In genomic region chr11:94469136-94470064, GRCm38 (mm10) we compare ENCODE assay signal across 8 mouse cellular contexts. TPM values are rescaled to one million over a fixed set of nuclear protein-coding genes. Genes with fewer than 3 reads are reported as not detected.
A peak's percentile ranks its signal among the peaks of the same experiment; 100 is the strongest.
DNase-seq lines count a peak whose midpoint lies in the region; ATAC-seq and TF ChIP-seq lines count a peak whose summit lies in the region.

No protein-coding gene starts in this region.

- no peak overlapping the region for H3K4me2 ChIP-seq in lung, postnatal 0 days (replicated peaks; ENCODE audit: low read depth, low read length)
- H3K4me2 ChIP-seq in intestine, embryonic 16.5 days (ENCODE audit: low read depth, low read length) = no peak overlapping the region
- peak overlapping the region; percentile 25; the same call in 1 of the 2 replicates for H3K4me2 ChIP-seq in stomach, embryonic 15.5 days

- no peak overlapping the region for H3K4me3 ChIP-seq in lung, postnatal 0 days (ENCODE audit: low read depth, low read length)
- no peak overlapping the region for H3K4me3 ChIP-seq in intestine, embryonic 16.5 days (ENCODE audit: low read length)
- no peak overlapping the region for H3K4me3 ChIP-seq in stomach, embryonic 15.5 days (replicated peaks)

- peak; percentile 46 for ATAC-seq in lung, postnatal 0 days
- ATAC-seq in intestine, embryonic 16.5 days = peak; percentile 17; the same call in 1 of the 2 replicates
- ATAC-seq in stomach, embryonic 15.5 days (ENCODE audit: insufficient read depth, low FRiP score, low read depth) = no peak
- ATAC-seq in CD4-positive, CD25-positive, alpha-beta regulatory T cell, adult 4 months = no peak

- peak overlapping the region; percentile 51 for H3K27ac ChIP-seq in lung, postnatal 0 days (ENCODE audit: low read length)
- H3K27ac ChIP-seq in intestine, embryonic 16.5 days (ENCODE audit: low read length) = peak overlapping the region; percentile 5; the same call in 1 of the 2 replicates
- H3K27ac ChIP-seq in stomach, embryonic 15.5 days = peak overlapping the region; percentile 66

- peak; percentile 49 for DNase-seq in cerebellum, adult 9-10 months
- no peak for DNase-seq in cerebellum, adult 18-20 months
- peak; percentile 55 for DNase-seq in lung, postnatal 0 days (ENCODE audit: low spot score)
- no peak for DNase-seq in lung, postnatal 36 days
- DNase-seq in thymus, adult 18-20 months = no peak

- H3K27me3 ChIP-seq in lung, postnatal 0 days (replicated peaks; ENCODE audit: insufficient read depth, low read length) = peaks cover 13% of the 10 kb centered on the region; the same call in 1 of the 2 replicates
- peaks cover 18% of the 10 kb centered on the region; the same call in 1 of the 2 replicates for H3K27me3 ChIP-seq in intestine, embryonic 16.5 days (replicated peaks; ENCODE audit: control insufficient read depth, insufficient read depth, low read length)
- peaks cover 17% of the 10 kb centered on the region; the same call in 1 of the 2 replicates for H3K27me3 ChIP-seq in stomach, embryonic 15.5 days (replicated peaks)

- 43% methylated on average over 8 of the region's 9 CpGs for WGBS in lung, postnatal 0 days
- 24% methylated on average over 9 of the region's 9 CpGs for WGBS in intestine, embryonic 16.5 days
- WGBS in stomach, embryonic 15.5 days = 28% methylated on average over 9 of the region's 9 CpGs

- no peak overlapping the region for H3K9ac ChIP-seq in lung, postnatal 0 days (replicated peaks; ENCODE audit: low read depth)
- no peak overlapping the region for H3K9ac ChIP-seq in intestine, embryonic 16.5 days (ENCODE audit: low read depth, low read length)
- no peak overlapping the region for H3K9ac ChIP-seq in stomach, embryonic 15.5 days

- TF ChIP-seq CTCF in lung, postnatal 0 days (IDR thresholded peaks at IDR 0.05) = no peak

- no peaks in the 10 kb centered on the region for H3K36me3 ChIP-seq in lung, postnatal 0 days (ENCODE audit: insufficient read depth, low read length)
- H3K36me3 ChIP-seq in intestine, embryonic 16.5 days (ENCODE audit: control insufficient read depth, insufficient read depth, low read length) = no peaks in the 10 kb centered on the region
- no peaks in the 10 kb centered on the region for H3K36me3 ChIP-seq in stomach, embryonic 15.5 days

- TF ChIP-seq EP300 in lung, postnatal 0 days (IDR thresholded peaks at IDR 0.05) = no peak; the same call in 1 of the 2 replicates

- H3K4me1 ChIP-seq in lung, postnatal 0 days (ENCODE audit: insufficient read depth, low read depth, low read length) = peaks cover 18% of the 10 kb centered on the region
- H3K4me1 ChIP-seq in intestine, embryonic 16.5 days (ENCODE audit: control insufficient read depth, insufficient read depth, low read length) = peaks cover 48% of the 10 kb centered on the region
- H3K4me1 ChIP-seq in stomach, embryonic 15.5 days = peaks cover 61% of the 10 kb centered on the region

- H3K9me3 ChIP-seq in lung, postnatal 0 days (ENCODE audit: low read length) = no peaks in the 10 kb centered on the region
- H3K9me3 ChIP-seq in intestine, embryonic 16.5 days (ENCODE audit: control insufficient read depth, low read length) = no peaks in the 10 kb centered on the region
- H3K9me3 ChIP-seq in stomach, embryonic 15.5 days = no peaks in the 10 kb centered on the region

RNA-seq across cellular contexts. Expression of gene Cacna1g, which starts 4.6 kb away (rescaled TPM):
- 1.4 and 3.1 TPM in 2 replicates for polyA plus RNA-seq in lung, postnatal 0 days (2015; fragmentation: Nextera tagmentation; extraction: Ambion mirVana)
- 4.9 and 5.4 TPM in 2 replicates for polyA plus RNA-seq in intestine, embryonic 16.5 days (2015; fragmentation: Nextera tagmentation; extraction: Ambion mirVana)
- polyA plus RNA-seq in stomach, embryonic 15.5 days (2015; fragmentation: Nextera tagmentation; extraction: Ambion mirVana) = 7.8 and 8.3 TPM in 2 replicates
- not detected for polyA plus RNA-seq in CD4-positive, CD25-positive, alpha-beta regulatory T cell, adult 4 months (2017; shearing (Covaris generic))

RNA-seq across cellular contexts. Expression of gene Spata20, which starts 16.6 kb away (rescaled TPM):
- polyA plus RNA-seq in lung, postnatal 0 days (2015; fragmentation: Nextera tagmentation; extraction: Ambion mirVana) = 0.14 TPM in 1 of 2 replicates, not detected in the other
- polyA plus RNA-seq in intestine, embryonic 16.5 days (2015; fragmentation: Nextera tagmentation; extraction: Ambion mirVana) = 0.13 and 0.16 TPM in 2 replicates
- polyA plus RNA-seq in stomach, embryonic 15.5 days (2015; fragmentation: Nextera tagmentation; extraction: Ambion mirVana) = 0.17 and 0.45 TPM in 2 replicates
- polyA plus RNA-seq in CD4-positive, CD25-positive, alpha-beta regulatory T cell, adult 4 months (2017; shearing (Covaris generic)) = not detected

RNA-seq across cellular contexts. Expression of gene Epn3, which starts 30.4 kb away (rescaled TPM):
- 33.2 and 34.5 TPM in 2 replicates for polyA plus RNA-seq in lung, postnatal 0 days (2015; fragmentation: Nextera tagmentation; extraction: Ambion mirVana)
- 1.5 and 1.7 TPM in 2 replicates for polyA plus RNA-seq in intestine, embryonic 16.5 days (2015; fragmentation: Nextera tagmentation; extraction: Ambion mirVana)
- polyA plus RNA-seq in stomach, embryonic 15.5 days (2015; fragmentation: Nextera tagmentation; extraction: Ambion mirVana) = 12.0 and 12.4 TPM in 2 replicates
- not detected for polyA plus RNA-seq in CD4-positive, CD25-positive, alpha-beta regulatory T cell, adult 4 months (2017; shearing (Covaris generic))

RNA-seq across cellular contexts. Expression of gene Mycbpap, which starts 52.1 kb away (rescaled TPM):
- polyA plus RNA-seq in lung, postnatal 0 days (2015; fragmentation: Nextera tagmentation; extraction: Ambion mirVana) = 3.1 and 4.7 TPM in 2 replicates
- polyA plus RNA-seq in intestine, embryonic 16.5 days (2015; fragmentation: Nextera tagmentation; extraction: Ambion mirVana) = 3.0 and 3.2 TPM in 2 replicates
- polyA plus RNA-seq in stomach, embryonic 15.5 days (2015; fragmentation: Nextera tagmentation; extraction: Ambion mirVana) = 1.9 and 2.7 TPM in 2 replicates
- not detected for polyA plus RNA-seq in CD4-positive, CD25-positive, alpha-beta regulatory T cell, adult 4 months (2017; shearing (Covaris generic))

Comparison
In these comparisons a context has a peak if more than half of its experiments do, and no peak if none do; other contexts are left out.
1. DNase-seq: peak in cerebellum, adult 9-10 months (single experiment) and lung, postnatal 0 days (single experiment); none in cerebellum, adult 18-20 months (0 of 2), lung, postnatal 36 days (single experiment) and thymus, adult 18-20 months (0 of 2).
2. ATAC-seq: peak in lung, postnatal 0 days (single experiment) and intestine, embryonic 16.5 days (single experiment); none in stomach, embryonic 15.5 days (single experiment) and CD4-positive, CD25-positive, alpha-beta regulatory T cell, adult 4 months (single experiment).
3. H3K27ac ChIP-seq: peak in every context shown above with its lines; median percentile 66 in stomach, embryonic 15.5 days; 51 in lung, postnatal 0 days; 5 in intestine, embryonic 16.5 days.